Comparison of ENCODE assay signal across 26 mouse cellular contexts in the genomic region with DNA sequence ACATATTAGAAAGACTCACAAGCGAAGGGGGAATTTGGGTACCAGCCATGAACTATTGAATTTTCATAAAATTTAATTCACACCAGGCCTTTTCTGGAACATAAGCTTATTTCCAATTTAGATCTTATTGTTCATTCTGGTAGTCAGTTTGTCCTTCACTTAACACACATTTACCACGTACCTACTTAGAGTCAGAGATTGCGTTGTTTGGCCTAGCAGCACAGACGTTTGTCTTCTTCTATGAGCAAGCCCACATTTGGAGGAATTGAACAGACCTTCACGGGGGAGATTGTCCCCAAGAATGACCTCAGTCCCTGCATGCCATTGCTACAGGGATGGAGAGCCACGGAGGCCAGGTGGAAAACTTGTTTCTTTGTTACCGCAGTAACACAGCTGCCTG.
"Had no signal": no experiment of that assay in that cellular context is flagged by ENCODE, and none has a peak within 500 bp of the region (broad histone marks: within the 10 kb centered on the region; RNA-seq: fewer than 3 reads in every experiment).

No protein-coding gene starts in this region.

- H3K36me3 ChIP-seq: heart, embryonic 10.5 days; heart, embryonic 12.5 days; intestine, embryonic 15.5 days; limb, embryonic 13.5 days; limb, embryonic 15.5 days; liver, embryonic 12.5 days had no signal

- ATAC-seq: hindbrain, embryonic 16.5 days; inflammation-experienced regulatory T-cells, adult 6 months; intestine, embryonic 15.5 days; intestine, postnatal 0 days; liver, embryonic 12.5 days had no signal

- H3K9ac ChIP-seq: heart, embryonic 12.5 days; hindbrain, embryonic 12.5 days; hindbrain, embryonic 14.5 days; intestine, embryonic 15.5 days; limb, embryonic 13.5 days; limb, embryonic 15.5 days; liver, embryonic 12.5 days; liver, embryonic 14.5 days had no signal

- H3K9me3 ChIP-seq: heart, embryonic 10.5 days; heart, embryonic 12.5 days; hindbrain, embryonic 10.5 days; hindbrain, embryonic 12.5 days; intestine, embryonic 15.5 days; limb, embryonic 13.5 days; limb, embryonic 15.5 days; liver, embryonic 12.5 days had no signal

- H3K27me3 ChIP-seq: heart, embryonic 12.5 days; hindbrain, embryonic 12.5 days; intestine, embryonic 15.5 days; limb, embryonic 13.5 days; limb, embryonic 15.5 days; liver, embryonic 12.5 days had no signal

- H3K27ac ChIP-seq: gastrocnemius, adult 2 months; heart, embryonic 10.5 days; hindbrain, embryonic 10.5 days; hindbrain, embryonic 12.5 days; hindbrain, embryonic 14.5 days; intestine, embryonic 15.5 days; layer of hippocampus, adult 2 months; left cerebral cortex, adult 2 months; limb, embryonic 13.5 days; limb, embryonic 15.5 days; liver, embryonic 12.5 days; liver, embryonic 14.5 days had no signal

- H3K4me1 ChIP-seq: heart, embryonic 10.5 days; heart, embryonic 12.5 days; hindbrain, embryonic 10.5 days; hindbrain, embryonic 12.5 days; intestine, embryonic 15.5 days; limb, embryonic 13.5 days; limb, embryonic 15.5 days; liver, embryonic 12.5 days had no signal

- H3K4me2 ChIP-seq: heart, embryonic 12.5 days; hindbrain, embryonic 12.5 days; hindbrain, embryonic 14.5 days; intestine, embryonic 15.5 days; limb, embryonic 13.5 days; limb, embryonic 15.5 days; liver, embryonic 12.5 days had no signal

- DNase-seq: gastrocnemius, adult 2 months; gastrocnemius, postnatal 10 days; gastrocnemius, postnatal 25 days; heart, adult 18-20 months; heart, postnatal 10 days; heart, postnatal 4 days; kidney, adult 18-20 months; kidney, adult 8-10 months; kidney, postnatal 10 days; kidney, postnatal 25 days; kidney, postnatal 4 days had no signal

- H3K4me3 ChIP-seq: gastrocnemius, adult 2 months; heart, embryonic 10.5 days; heart, embryonic 12.5 days; hindbrain, embryonic 10.5 days; hindbrain, embryonic 12.5 days; intestine, embryonic 15.5 days; layer of hippocampus, adult 2 months; left cerebral cortex, adult 2 months; limb, embryonic 13.5 days; limb, embryonic 15.5 days; liver, embryonic 12.5 days had no signal
